Mouse (Mus musculus): ENCODE results near the gene Vmn2r107. TPM values are rescaled to one million over a fixed set of nuclear protein-coding genes. Genes with fewer than 3 reads are reported as not detected.

Vmn2r107 gene
- total RNA-seq (2023) = not detected in 2 replicates

DNA sequence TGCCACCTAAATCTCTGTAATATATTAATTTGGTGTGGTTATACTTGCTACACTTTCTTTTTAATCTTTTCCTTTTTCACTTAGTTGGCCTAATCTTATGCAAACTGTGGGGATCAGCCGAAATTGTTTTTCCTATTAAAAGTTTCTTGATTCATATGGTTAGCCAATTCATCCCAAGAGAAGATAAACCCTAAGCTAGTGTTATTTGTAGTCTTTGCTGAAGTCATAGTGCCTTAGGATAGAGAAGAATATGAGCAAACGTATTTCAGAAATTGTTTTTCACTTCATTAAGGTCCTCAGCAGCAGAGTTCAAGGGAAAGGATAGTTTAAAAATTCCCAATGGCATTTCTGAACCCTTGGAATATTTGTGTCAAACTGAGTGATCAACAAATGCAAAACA is at the start of gene Vmn2r107:
TSS of gene Vmn2r107 (plus strand) at position 301 of the 400 bp plus-strand sequence.

DNA sequence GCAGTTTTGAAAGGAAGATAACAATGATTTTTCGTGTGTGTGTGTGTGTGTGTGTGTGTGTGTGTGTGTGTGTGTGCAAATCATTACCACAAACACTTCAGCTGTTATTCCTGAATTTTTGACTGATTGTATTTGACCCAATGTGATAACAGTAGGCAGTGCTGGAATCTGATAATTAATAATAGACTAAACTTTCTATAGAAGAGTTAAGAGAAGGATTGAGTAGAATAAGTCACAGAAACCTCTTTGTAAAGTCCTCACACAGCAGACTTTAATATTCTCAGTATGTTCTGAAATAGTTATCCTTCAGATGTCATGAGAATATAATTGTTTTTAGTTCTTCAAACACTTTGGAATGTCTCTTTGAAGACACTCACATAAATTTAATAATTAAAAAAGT is 68.8 kb downstream of the Vmn2r107 start, which contains the start of gene Vmn1r224:
TSS of gene Vmn1r224 (plus strand) at position 301 of the 400 bp plus-strand sequence.

Other genes with a start within 250 kb of the Vmn2r107 start
- not detected in 2 replicates for gene Fpr-rs7, start 231.0 kb upstream of the Vmn2r107 start, total RNA-seq (2023)
- gene Fpr-rs6, start 162.1 kb upstream of the Vmn2r107 start, total RNA-seq (2023) = not detected in 2 replicates
- not detected in 2 replicates for gene Vmn2r105, start 110.2 kb upstream of the Vmn2r107 start, total RNA-seq (2023)
- not detected in 2 replicates for gene Vmn2r106, start 59.7 kb upstream of the Vmn2r107 start, total RNA-seq (2023)
- gene Vmn1r224, start 68.9 kb downstream of the Vmn2r107 start, total RNA-seq (2023) = not detected in 2 replicates
- gene Vmn2r108, start 136.1 kb downstream of the Vmn2r107 start, total RNA-seq (2023) = not detected in 2 replicates
- not detected in 2 replicates for gene Vmn1r225, start 152.9 kb downstream of the Vmn2r107 start, total RNA-seq (2023)
- gene Vmn2r109, start 219.5 kb downstream of the Vmn2r107 start, total RNA-seq (2023) = not detected in 2 replicates

Measured in neutrophil, adult 65 days (primary cell).